Mouse (Mus musculus) naive thymus-derived CD4-positive, alpha-beta T cell, adult 2 months (primary cell): ENCODE measurements around the gene Gdpd1.
A peak's percentile ranks its signal among the peaks of the same experiment; 100 is the strongest.
"Not testable (repeated sequence)": the region's sequence is repeated elsewhere in the genome, so short reads cannot be mapped to it uniquely, and the experiment has no call there.

Experiments used
- DNase-seq: peaks from one replicate; pipeline ENCODE4 v3.0.0-alpha.2; 2011; ENCODE audit warnings: low read depth

Gdpd1 gene

GRCm38 (mm10) chr11:87073866-87074440, at the start of gene Gdpd1:
Gene Gdpd1 (minus strand): TSS chr11:87074062.
- peak; percentile 86 for DNase-seq

- DNase-seq = no peak
These were observed 48.0 kb upstream of the Gdpd1 start for GRCm38 (mm10) chr11:87121864-87122263.

GRCm38 (mm10) chr11:87110172-87110909, 36.5 kb upstream of the Gdpd1 start:
- no peak for DNase-seq

GRCm38 (mm10) chr11:87109519-87110171, 35.8 kb upstream of the Gdpd1 start:
- DNase-seq = no peak

GRCm38 (mm10) chr11:87108755-87109518, 35.1 kb upstream of the Gdpd1 start, which contains the start of gene Ska2:
Gene Ska2 (plus strand): TSS chr11:87109234.
- peak; percentile 99 for DNase-seq

- DNase-seq = no peak
These were observed 34.5 kb upstream of the Gdpd1 start, which contains the start of gene Prr11 for GRCm38 (mm10) chr11:87108409-87108754. Gene Prr11 (minus strand): TSS chr11:87108708.

- peak; percentile 23 for DNase-seq
These were observed 13.3 kb upstream of the Gdpd1 start for GRCm38 (mm10) chr11:87087142-87087541.

GRCm38 (mm10) chr11:87086290-87086984, 12.6 kb upstream of the Gdpd1 start, which contains the start of gene Smg8:
Gene Smg8 (minus strand): TSS chr11:87086774.
- peak; percentile 83 for DNase-seq

GRCm38 (mm10) chr11:87085461-87085860, 11.6 kb upstream of the Gdpd1 start:
- no peak for DNase-seq

GRCm38 (mm10) chr11:87083712-87084111, 9.8 kb upstream of the Gdpd1 start:
- DNase-seq = no peak

- DNase-seq = peak; percentile 51
These were observed 458 bp downstream of the Gdpd1 start for GRCm38 (mm10) chr11:87073343-87073865.

GRCm38 (mm10) chr11:87062087-87062486, 11.8 kb downstream of the Gdpd1 start:
- no peak for DNase-seq

GRCm38 (mm10) chr11:87060410-87060809, 13.5 kb downstream of the Gdpd1 start:
- no peak for DNase-seq

GRCm38 (mm10) chr11:87056286-87056685, 17.6 kb downstream of the Gdpd1 start:
- DNase-seq = no peak

- DNase-seq = not testable (repeated sequence)
These were observed 25.0 kb downstream of the Gdpd1 start for GRCm38 (mm10) chr11:87048900-87049299.

GRCm38 (mm10) chr11:87046968-87047367, 26.9 kb downstream of the Gdpd1 start:
- DNase-seq = no peak

GRCm38 (mm10) chr11:87043052-87043451, 30.8 kb downstream of the Gdpd1 start:
- DNase-seq = no peak

GRCm38 (mm10) chr11:87039307-87039963, 34.4 kb downstream of the Gdpd1 start:
- DNase-seq = no peak

- no peak for DNase-seq
These were observed 37.7 kb downstream of the Gdpd1 start for GRCm38 (mm10) chr11:87036180-87036579.

GRCm38 (mm10) chr11:87028212-87028611, 45.6 kb downstream of the Gdpd1 start:
- DNase-seq = no peak
